Mouse (Mus musculus): ENCODE measurements around the gene Pepd. TPM values are rescaled to one million over a fixed set of nuclear protein-coding genes. Genes with fewer than 3 reads are reported as not detected.
A peak's percentile ranks its signal among the peaks of the same experiment; 100 is the strongest.

The Pepd gene
- total RNA-seq, 2 experiments from 2014 or later: 31.4 to 31.8 TPM

- H3K27ac ChIP-seq: no peak overlapping the region
- TF ChIP-seq CTCF (conservative IDR thresholded peaks at IDR 0.05): no peak
These were observed 83.9 kb downstream of the Pepd start for GRCm38 (mm10) chr7:34995872-34996662.

GRCm38 (mm10) chr7:35000839-35001238, 88.7 kb downstream of the Pepd start:
- Histone ChIP-seq H3K4me3 (no peak overlapping the region), H3K27ac (no peak overlapping the region)
- TF ChIP-seq CTCF (conservative IDR thresholded peaks at IDR 0.05): peak; percentile 85
- peak in 1 of 2 experiments; percentile 39 for DNase-seq (ENCODE audit: low spot score in 2 of 2)

More at GRCm38 (mm10) chr7:34995872-34996662, 83.9 kb downstream of the Pepd start:
- H3K4me3 ChIP-seq: no peak overlapping the region
- no peak for DNase-seq (ENCODE audit: low spot score in 2 of 2)

- DNase-seq (ENCODE audit: low spot score in 2 of 2): no peak
- TF ChIP-seq CTCF (conservative IDR thresholded peaks at IDR 0.05): no peak
- H3K27ac ChIP-seq: no peak overlapping the region
- H3K4me3 ChIP-seq: no peak overlapping the region
These were observed 91.1 kb downstream of the Pepd start for GRCm38 (mm10) chr7:35003171-35003737.

GRCm38 (mm10) chr7:35006661-35007060, 94.5 kb downstream of the Pepd start:
- Histone ChIP-seq H3K27ac (no peak overlapping the region), H3K4me3 (no peak overlapping the region)
- no peak for TF ChIP-seq CTCF (conservative IDR thresholded peaks at IDR 0.05)
- DNase-seq (ENCODE audit: low spot score in 2 of 2): no peak

- H3K4me3 ChIP-seq: no peak overlapping the region
- H3K27ac ChIP-seq: no peak overlapping the region
- TF ChIP-seq CTCF (conservative IDR thresholded peaks at IDR 0.05): no peak
- DNase-seq (ENCODE audit: low spot score in 2 of 2): no peak
These were observed 101.0 kb downstream of the Pepd start for GRCm38 (mm10) chr7:35013228-35013627.

GRCm38 (mm10) chr7:35015252-35015651, 103.1 kb downstream of the Pepd start:
- no peak overlapping the region for H3K27ac ChIP-seq
- no peak for TF ChIP-seq CTCF (conservative IDR thresholded peaks at IDR 0.05)
- no peak overlapping the region for H3K4me3 ChIP-seq
- DNase-seq (ENCODE audit: low spot score in 2 of 2): no peak

- Histone ChIP-seq H3K27ac (peak overlapping the region; percentile 59), H3K4me3 (no peak overlapping the region)
- no peak for DNase-seq (ENCODE audit: low spot score in 2 of 2)
- TF ChIP-seq CTCF (conservative IDR thresholded peaks at IDR 0.05): no peak
These were observed 109.2 kb downstream of the Pepd start for GRCm38 (mm10) chr7:35021365-35021764.

GRCm38 (mm10) chr7:35023251-35023650, 111.1 kb downstream of the Pepd start:
- 0 out of 2 replicates have a peak, but pooled peaks have one; percentile 16 for TF ChIP-seq CTCF (conservative IDR thresholded peaks at IDR 0.05)
- no peak for DNase-seq (ENCODE audit: low spot score in 2 of 2)

GRCm38 (mm10) chr7:35024426-35024825, 112.2 kb downstream of the Pepd start:
- no peak for DNase-seq (ENCODE audit: low spot score in 2 of 2)

More at GRCm38 (mm10) chr7:35023251-35023650, 111.1 kb downstream of the Pepd start:
- Histone ChIP-seq H3K4me3 (no peak overlapping the region), H3K27ac (no peak overlapping the region)

GRCm38 (mm10) chr7:35025409-35026275, 113.5 kb downstream of the Pepd start:
- peak; percentile 74 to 87 for DNase-seq (ENCODE audit: low spot score in 2 of 2)
- peak overlapping the region; percentile 68; the same call in 1 of the 2 replicates for H3K27ac ChIP-seq
- no peak overlapping the region for H3K4me3 ChIP-seq
- TF ChIP-seq CTCF (conservative IDR thresholded peaks at IDR 0.05): peak; percentile 98

More at GRCm38 (mm10) chr7:35024426-35024825, 112.2 kb downstream of the Pepd start:
- no peak overlapping the region for H3K4me3 ChIP-seq
- peak overlapping the region; percentile 25; the same call in 1 of the 2 replicates for H3K27ac ChIP-seq
- no peak for TF ChIP-seq CTCF (conservative IDR thresholded peaks at IDR 0.05)

- Histone ChIP-seq H3K4me3 (no peak overlapping the region), H3K27ac (peak overlapping the region; percentile 68)
- no peak for DNase-seq (ENCODE audit: low spot score in 2 of 2)
- no peak for TF ChIP-seq CTCF (conservative IDR thresholded peaks at IDR 0.05)
These were observed 114.1 kb downstream of the Pepd start for GRCm38 (mm10) chr7:35026276-35026630.

GRCm38 (mm10) chr7:35026838-35027291, 114.7 kb downstream of the Pepd start:
- Histone ChIP-seq H3K4me3 (no peak overlapping the region), H3K27ac (peak overlapping the region; percentile 72)
- peak; percentile 77 for TF ChIP-seq CTCF (conservative IDR thresholded peaks at IDR 0.05)
- DNase-seq (ENCODE audit: low spot score in 2 of 2): peak; percentile 51 to 67

Data from layer of hippocampus, adult 2 months (tissue).